Mouse (Mus musculus): ENCODE results near the gene Tectb. TPM values are rescaled to one million over a fixed set of nuclear protein-coding genes. Genes with fewer than 3 reads are reported as not detected.
"Not testable (repeated sequence)": the region's sequence is repeated elsewhere in the genome, so short reads cannot be mapped to it uniquely, and the experiment has no call there.

The Tectb gene
- polyA plus RNA-seq, 1 experiment from 2014 or later: 0.15 TPM

DNA sequence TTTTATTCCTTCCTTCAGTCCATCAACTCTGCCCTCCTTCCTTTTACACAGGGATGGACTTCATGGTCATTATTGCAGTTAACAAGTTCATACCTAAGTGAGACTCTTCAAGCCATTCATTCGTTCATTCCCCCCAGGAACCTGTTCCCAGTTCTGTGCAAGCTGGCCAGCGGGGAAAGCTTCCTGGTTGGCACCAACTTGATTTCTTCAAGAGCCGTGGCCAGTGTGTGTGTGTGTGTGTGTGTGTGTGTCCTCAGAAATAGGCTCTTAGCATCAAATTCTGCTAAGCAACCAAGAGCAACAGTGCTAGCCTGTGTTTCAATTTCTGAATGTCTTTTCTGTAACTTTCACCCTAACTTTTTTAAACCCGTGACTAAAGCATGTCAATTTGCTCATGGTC, 14.6 kb upstream of the Tectb start:
- ATAC-seq (ENCODE audit: insufficient number of reproducible peaks, insufficient read depth, low FRiP score, low TSS enrichment): no peak

DNA sequence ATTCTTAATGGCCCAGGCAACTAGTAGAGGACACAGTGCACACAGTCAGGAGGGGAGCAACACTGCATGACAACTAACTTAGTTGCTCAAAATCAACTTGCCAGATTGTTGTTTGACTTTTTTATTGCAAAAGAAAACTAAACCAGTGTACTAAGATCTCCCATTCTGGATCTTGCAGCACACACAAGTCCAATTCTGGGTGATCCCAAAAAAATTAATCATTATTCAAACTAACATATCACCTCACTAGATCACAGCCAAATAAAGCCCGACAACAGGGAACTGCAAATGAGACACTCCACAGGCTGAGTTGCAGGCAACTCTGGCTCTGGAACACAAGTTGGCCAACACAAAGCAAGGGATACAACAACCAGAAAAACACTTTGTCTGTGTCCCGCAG, 13.8 kb upstream of the Tectb start:
- Histone ChIP-seq H3K4me2 (replicated peaks) (no peak overlapping the region), H3K36me3 (no peaks in the 10 kb centered on the region), H3K4me1 (no peaks in the 10 kb centered on the region), H3K27ac (no peak overlapping the region), H3K9me3 (peaks cover 7% of the 10 kb centered on the region; the same call in 1 of the 2 replicates), H3K4me3 (no peak overlapping the region), H3K9ac (no peak overlapping the region), H3K27me3 (no peaks in the 10 kb centered on the region)
- no peak for ATAC-seq (ENCODE audit: insufficient number of reproducible peaks, insufficient read depth, low FRiP score, low TSS enrichment)
- WGBS: 87% methylated on average over 2 of the region's 2 CpGs

More for the DNA sequence above, 14.6 kb upstream of the Tectb start:
- Histone ChIP-seq H3K9me3 (peaks cover 7% of the 10 kb centered on the region; the same call in 1 of the 2 replicates), H3K4me2 (replicated peaks) (no peak overlapping the region), H3K4me3 (no peak overlapping the region), H3K4me1 (no peaks in the 10 kb centered on the region), H3K27ac (no peak overlapping the region), H3K27me3 (no peaks in the 10 kb centered on the region), H3K9ac (no peak overlapping the region), H3K36me3 (no peaks in the 10 kb centered on the region)
- WGBS: 79% methylated on average over 4 of the region's 4 CpGs

DNA sequence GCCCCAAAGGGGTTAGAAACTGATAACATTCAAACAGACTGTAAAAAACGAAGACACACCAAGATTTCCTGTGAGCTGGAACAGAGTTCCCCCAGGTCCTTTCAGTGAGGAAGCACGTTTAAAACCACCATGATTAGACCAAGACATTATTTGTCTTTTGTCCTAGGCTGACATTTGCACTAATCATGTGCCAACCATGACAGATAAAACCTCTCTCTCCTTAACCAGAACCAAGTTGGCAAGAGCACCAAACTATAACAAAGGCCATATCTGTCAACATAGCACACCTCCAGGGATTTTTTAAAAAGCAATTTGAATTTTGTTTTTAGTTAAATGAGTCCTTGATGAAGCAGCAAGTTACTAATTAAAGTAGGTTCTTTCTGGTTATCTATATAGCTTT, 12.8 kb upstream of the Tectb start:
- H3K36me3 ChIP-seq: no peaks in the 10 kb centered on the region
- no peak overlapping the region for H3K9ac ChIP-seq
- H3K4me1 ChIP-seq: no peaks in the 10 kb centered on the region
- H3K9me3 ChIP-seq: peaks cover 7% of the 10 kb centered on the region; the same call in 1 of the 2 replicates
- H3K4me3 ChIP-seq: no peak overlapping the region
- WGBS: 59% methylated on average over 2 of the region's 2 CpGs
- H3K4me2 ChIP-seq (replicated peaks): no peak overlapping the region
- no peak for ATAC-seq (ENCODE audit: insufficient number of reproducible peaks, insufficient read depth, low FRiP score, low TSS enrichment)
- H3K27me3 ChIP-seq: no peaks in the 10 kb centered on the region
- H3K27ac ChIP-seq: no peak overlapping the region

DNA sequence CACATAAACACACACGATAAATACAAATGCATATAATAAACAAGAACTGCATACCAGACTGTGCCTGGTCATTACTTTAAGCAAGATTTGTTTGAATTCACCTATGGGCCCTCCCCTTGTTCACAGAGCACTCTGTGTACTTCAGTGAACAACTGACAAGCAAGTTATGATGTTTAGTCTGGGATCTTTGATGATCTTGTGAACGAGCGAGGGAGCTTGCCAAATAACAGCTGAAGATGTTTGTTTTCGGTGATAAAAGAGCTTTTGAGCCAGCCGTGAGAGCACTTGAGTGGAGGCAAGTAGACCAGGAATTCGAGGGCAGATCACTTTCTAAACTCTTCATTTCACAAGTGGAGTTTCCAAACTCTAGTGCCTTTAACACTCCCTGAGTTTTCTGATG, 12.2 kb upstream of the Tectb start:
- H3K36me3 ChIP-seq: no peaks in the 10 kb centered on the region
- H3K27me3 ChIP-seq: no peaks in the 10 kb centered on the region
- no peak overlapping the region for H3K4me2 ChIP-seq (replicated peaks)
- H3K9ac ChIP-seq: no peak overlapping the region
- 82% methylated on average over 6 of the region's 6 CpGs for WGBS
- no peak for ATAC-seq (ENCODE audit: insufficient number of reproducible peaks, insufficient read depth, low FRiP score, low TSS enrichment)
- H3K4me3 ChIP-seq: no peak overlapping the region
- H3K27ac ChIP-seq: no peak overlapping the region
- H3K4me1 ChIP-seq: no peaks in the 10 kb centered on the region
- peaks cover 7% of the 10 kb centered on the region; the same call in 1 of the 2 replicates for H3K9me3 ChIP-seq

DNA sequence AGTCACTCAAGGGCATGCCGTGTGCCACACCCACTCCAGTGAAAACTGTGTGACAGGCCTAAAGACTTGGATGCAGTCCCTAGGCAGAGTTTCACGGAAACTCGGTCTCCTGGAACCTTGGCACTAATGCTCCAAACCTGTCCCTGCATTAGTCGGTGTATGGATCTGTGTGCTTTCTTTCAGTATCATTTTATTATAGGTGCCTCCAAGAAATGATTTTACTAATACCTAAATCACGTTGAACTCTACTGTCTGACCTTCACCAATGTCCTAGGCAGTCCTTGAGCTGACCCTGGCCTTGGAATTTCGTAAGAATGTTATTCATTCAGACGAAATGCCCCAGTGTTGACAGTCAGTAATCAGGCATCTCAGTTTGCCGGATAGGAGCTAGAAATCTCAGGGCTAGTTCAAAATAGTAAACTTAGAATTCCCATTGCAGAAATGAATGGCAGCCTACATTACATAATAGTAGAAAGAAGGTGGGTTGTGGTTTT, 11.2 kb upstream of the Tectb start:
- not testable (repeated sequence) for H3K4me3 ChIP-seq; H3K9me3 ChIP-seq; H3K27ac ChIP-seq; ATAC-seq (ENCODE audit: insufficient number of reproducible peaks, insufficient read depth, low FRiP score, low TSS enrichment); H3K36me3 ChIP-seq; H3K4me1 ChIP-seq; H3K9ac ChIP-seq; H3K27me3 ChIP-seq; H3K4me2 ChIP-seq (replicated peaks)
- WGBS: 86% methylated on average over 8 of the region's 8 CpGs

DNA sequence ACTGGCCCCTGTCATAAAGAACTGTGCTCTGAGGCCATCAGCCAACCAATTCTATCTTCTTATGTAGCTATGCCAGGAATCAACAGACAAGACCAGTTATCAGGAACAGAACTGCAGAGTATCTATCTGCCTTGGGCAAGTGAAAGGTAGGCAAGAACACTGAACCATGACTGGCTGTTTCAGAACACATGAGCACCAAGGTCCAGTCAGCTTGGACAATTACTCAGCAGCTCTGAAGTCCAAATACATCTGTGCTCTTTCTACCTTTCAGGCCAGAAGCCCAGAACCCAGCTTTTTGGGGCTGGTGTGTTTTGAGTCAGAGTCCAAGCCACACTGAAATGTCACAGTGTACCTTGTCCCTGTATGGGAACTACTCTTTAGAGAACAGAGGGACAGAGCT, 10.1 kb upstream of the Tectb start:
- Histone ChIP-seq H3K4me2 (replicated peaks) (no peak overlapping the region), H3K36me3 (no peaks in the 10 kb centered on the region), H3K27ac (no peak overlapping the region), H3K4me1 (no peaks in the 10 kb centered on the region), H3K9ac (no peak overlapping the region), H3K9me3 (peaks cover 7% of the 10 kb centered on the region; the same call in 1 of the 2 replicates), H3K4me3 (no peak overlapping the region), H3K27me3 (no peaks in the 10 kb centered on the region)
- no peak for ATAC-seq (ENCODE audit: insufficient number of reproducible peaks, insufficient read depth, low FRiP score, low TSS enrichment)

- Histone ChIP-seq H3K4me2 (replicated peaks) (no peak overlapping the region), H3K4me1 (no peaks in the 10 kb centered on the region), H3K27ac (no peak overlapping the region), H3K4me3 (no peak overlapping the region), H3K27me3 (no peaks in the 10 kb centered on the region), H3K36me3 (no peaks in the 10 kb centered on the region), H3K9ac (no peak overlapping the region), H3K9me3 (peaks cover 7% of the 10 kb centered on the region; the same call in 1 of the 2 replicates)
- ATAC-seq (ENCODE audit: insufficient number of reproducible peaks, insufficient read depth, low FRiP score, low TSS enrichment): no peak
- 88% methylated on average over 1 of the region's 1 CpGs for WGBS
Measured at GRCm38 (mm10) chr19:55171585-55171984, 8.9 kb upstream of the Tectb start.

DNA sequence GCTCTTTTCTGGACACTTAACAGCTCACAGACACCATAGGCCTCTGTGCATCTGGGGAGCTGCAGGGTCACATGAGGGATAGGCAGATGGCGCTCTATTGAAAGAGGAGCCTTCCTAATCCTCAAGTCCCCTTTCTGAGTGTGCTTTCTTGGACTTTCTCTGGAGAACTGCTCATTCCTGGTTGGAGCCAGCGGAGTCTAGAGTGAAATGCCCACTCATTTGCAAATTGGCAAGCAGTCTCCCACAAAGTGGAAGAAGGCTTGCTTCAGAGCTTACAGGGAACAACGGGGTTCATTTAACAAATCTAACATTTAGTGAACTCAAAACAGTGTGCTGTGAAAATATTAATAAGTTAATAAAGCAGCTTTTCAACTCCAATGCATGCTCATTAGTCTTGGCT, 3.4 kb upstream of the Tectb start:
- Histone ChIP-seq H3K27me3 (no peaks in the 10 kb centered on the region), H3K9ac (no peak overlapping the region), H3K4me3 (no peak overlapping the region), H3K27ac (no peak overlapping the region), H3K4me2 (replicated peaks) (no peak overlapping the region), H3K4me1 (no peaks in the 10 kb centered on the region), H3K9me3 (no peaks in the 10 kb centered on the region), H3K36me3 (no peaks in the 10 kb centered on the region)
- 84% methylated on average over 3 of the region's 3 CpGs for WGBS
- ATAC-seq (ENCODE audit: insufficient number of reproducible peaks, insufficient read depth, low FRiP score, low TSS enrichment): no peak

GRCm38 (mm10) chr19:55184442-55184841, 3.9 kb downstream of the Tectb start:
- no peak for ATAC-seq (ENCODE audit: insufficient number of reproducible peaks, insufficient read depth, low FRiP score, low TSS enrichment)
- no peaks in the 10 kb centered on the region for H3K4me1 ChIP-seq
- H3K27ac ChIP-seq: no peak overlapping the region
- H3K9ac ChIP-seq: no peak overlapping the region
- H3K27me3 ChIP-seq: no peaks in the 10 kb centered on the region
- no peak overlapping the region for H3K4me3 ChIP-seq
- no peaks in the 10 kb centered on the region for H3K36me3 ChIP-seq
- no peak overlapping the region for H3K4me2 ChIP-seq (replicated peaks)
- WGBS: 68% methylated on average over 7 of the region's 7 CpGs
- H3K9me3 ChIP-seq: no peaks in the 10 kb centered on the region

DNA sequence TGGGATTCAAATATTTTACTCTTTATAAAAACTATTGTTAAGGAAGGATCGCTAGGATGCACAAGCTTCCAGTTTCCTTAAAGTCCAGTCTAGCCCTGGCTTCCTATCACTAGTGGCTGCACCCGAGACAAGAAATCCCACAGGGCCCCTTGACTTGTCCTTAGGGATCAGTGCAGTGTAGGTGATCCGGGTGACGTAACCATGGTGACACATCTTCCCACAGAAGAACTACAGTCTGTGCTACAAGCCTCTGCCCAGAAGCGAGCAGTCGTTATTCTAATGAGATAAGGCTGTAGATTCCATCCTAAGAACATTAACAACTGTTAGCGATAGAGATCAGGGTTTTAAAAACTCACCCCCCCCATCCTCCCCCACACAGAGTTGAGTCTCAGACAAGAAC, 4.5 kb downstream of the Tectb start:
- ATAC-seq (ENCODE audit: insufficient number of reproducible peaks, insufficient read depth, low FRiP score, low TSS enrichment): no peak
- Histone ChIP-seq H3K27ac (no peak overlapping the region), H3K9me3 (no peaks in the 10 kb centered on the region)

DNA sequence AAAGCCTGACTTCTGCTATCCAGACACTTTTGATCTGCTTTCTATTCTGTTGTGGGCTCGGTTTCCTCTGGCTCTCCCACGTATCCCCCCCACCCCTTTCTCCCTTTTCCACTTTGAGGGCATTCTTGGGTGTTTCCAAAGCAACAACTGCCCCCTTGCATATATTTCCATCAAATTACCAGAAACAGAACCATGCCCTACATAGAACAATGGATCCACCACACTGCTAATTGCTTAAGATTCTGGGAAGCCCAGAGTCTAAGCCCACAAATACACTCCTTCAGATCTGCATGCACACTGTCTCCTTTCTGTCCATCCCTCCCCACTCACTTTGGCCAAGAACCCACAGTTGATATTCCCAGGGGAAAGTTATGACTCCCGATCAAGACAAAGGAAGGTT, 5.1 kb downstream of the Tectb start:
- no peak overlapping the region for H3K9ac ChIP-seq
- no peaks in the 10 kb centered on the region for H3K4me1 ChIP-seq
- H3K36me3 ChIP-seq: no peaks in the 10 kb centered on the region
- H3K27ac ChIP-seq: no peak overlapping the region
- no peaks in the 10 kb centered on the region for H3K9me3 ChIP-seq
- 57% methylated on average over 3 of the region's 3 CpGs for WGBS
- ATAC-seq (ENCODE audit: insufficient number of reproducible peaks, insufficient read depth, low FRiP score, low TSS enrichment): no peak
- H3K4me3 ChIP-seq: no peak overlapping the region
- no peaks in the 10 kb centered on the region for H3K27me3 ChIP-seq
- H3K4me2 ChIP-seq (replicated peaks): no peak overlapping the region

More for the DNA sequence above, 4.5 kb downstream of the Tectb start:
- no peak overlapping the region for H3K9ac ChIP-seq
- H3K4me1 ChIP-seq: no peaks in the 10 kb centered on the region
- H3K36me3 ChIP-seq: no peaks in the 10 kb centered on the region
- H3K27me3 ChIP-seq: no peaks in the 10 kb centered on the region
- H3K4me2 ChIP-seq (replicated peaks): no peak overlapping the region
- H3K4me3 ChIP-seq: no peak overlapping the region
- 75% methylated on average over 7 of the region's 7 CpGs for WGBS

- Histone ChIP-seq H3K9ac (no peak overlapping the region), H3K9me3 (no peaks in the 10 kb centered on the region), H3K36me3 (no peaks in the 10 kb centered on the region), H3K27me3 (no peaks in the 10 kb centered on the region; the same call in 1 of the 2 replicates), H3K4me1 (no peaks in the 10 kb centered on the region), H3K4me2 (replicated peaks) (no peak overlapping the region), H3K27ac (no peak overlapping the region), H3K4me3 (no peak overlapping the region)
- 86% methylated on average over 5 of the region's 5 CpGs for WGBS
- no peak for ATAC-seq (ENCODE audit: insufficient number of reproducible peaks, insufficient read depth, low FRiP score, low TSS enrichment)
Measured at GRCm38 (mm10) chr19:55190065-55190464, 9.5 kb downstream of the Tectb start.

- H3K27me3 ChIP-seq: no peaks in the 10 kb centered on the region; the same call in 1 of the 2 replicates
- 73% methylated on average over 2 of the region's 2 CpGs for WGBS
- H3K9me3 ChIP-seq: no peaks in the 10 kb centered on the region
- H3K4me3 ChIP-seq: no peak overlapping the region
- H3K4me1 ChIP-seq: no peaks in the 10 kb centered on the region
- no peak overlapping the region for H3K4me2 ChIP-seq (replicated peaks)
- no peaks in the 10 kb centered on the region for H3K36me3 ChIP-seq
- no peak for ATAC-seq (ENCODE audit: insufficient number of reproducible peaks, insufficient read depth, low FRiP score, low TSS enrichment)
- no peak overlapping the region for H3K27ac ChIP-seq
- no peak overlapping the region for H3K9ac ChIP-seq
Measured at GRCm38 (mm10) chr19:55191596-55191995, 11.1 kb downstream of the Tectb start.
